Mouse (Mus musculus) liver, embryonic 16.5 days (tissue): ENCODE results near the gene Bin2. TPM values are rescaled to one million over a fixed set of nuclear protein-coding genes. Genes with fewer than 3 reads are reported as not detected.

ENCODE experiments used
- ATAC-seq: fragments of 200-750 bp; cut with Nextera tagmentation; 2 replicates; pipeline ENCODE4 v1.8.0; 2017; ENCODE audit warnings: low read depth, mild to moderate bottlenecking, moderate number of reproducible peaks, moderate library complexity
- H3K27ac ChIP-seq: fragments of 300-500 bp; sonication (generic); 2 replicates; pipeline ENCODE4 v1.5.1; 2014; ENCODE audit warnings: mild to moderate bottlenecking, low read length
- H3K27me3 ChIP-seq: fragments of 300-500 bp; sonication (generic); 2 replicates; pipeline ENCODE4 v1.6.1; 2014; ENCODE audit warnings: low read depth, low read length, mixed read lengths; ENCODE audit not compliant: control insufficient read depth, insufficient read depth
- H3K36me3 ChIP-seq: fragments of 300-500 bp; sonication (generic); 2 replicates; pipeline ENCODE4 v1.6.1; 2014; ENCODE audit warnings: mild to moderate bottlenecking; ENCODE audit not compliant: control insufficient read depth, insufficient read depth
- H3K4me1 ChIP-seq: fragments of 300-500 bp; sonication (generic); 2 replicates; pipeline ENCODE4 v1.6.1; 2014; ENCODE audit warnings: low read depth, low read length, mixed read lengths; ENCODE audit not compliant: control insufficient read depth
- H3K4me2 ChIP-seq: fragments of 300-500 bp; sonication (generic); 2 replicates; pipeline ENCODE4 v1.6.1; 2014; ENCODE audit warnings: low read depth, low read length, mixed read lengths
- H3K4me3 ChIP-seq: fragments of 300-500 bp; sonication (generic); 2 replicates; pipeline ENCODE4 v1.5.1; 2014; ENCODE audit warnings: low read depth, mild to moderate bottlenecking, low read length
- H3K9ac ChIP-seq: fragments of 300-500 bp; sonication (generic); 2 replicates; pipeline ENCODE4 v1.6.1; 2014; ENCODE audit warnings: low read depth, low read length
- H3K9me3 ChIP-seq: fragments of 300-500 bp; sonication (generic); replicated peaks from 2 replicates; pipeline ENCODE4 v1.6.1; 2016; ENCODE audit warnings: low read length; ENCODE audit not compliant: control insufficient read depth
- WGBS: fragments of 180-500 bp; shearing (Covaris S2); extraction: QIAGEN DNeasy Blood & Tissue Kit; methylation state at CpG from one replicate; pipeline ENCODE4 v1.1.7; 2014; ENCODE audit not compliant: insufficient replicate concordance; 5-methylcytosine and 5-hydroxymethylcytosine counted together
- polyA plus RNA-seq: library from polyadenylated mRNA; unstranded; fragments of >200 nt; fragmentation: Nextera tagmentation; extraction: Ambion mirVana; gene quantifications from 2 replicates; pipeline ENCODE4 v1.2.1, GENCODE M21; 2015

Gene Bin2
- polyA plus RNA-seq, 1 experiment from 2014 or later = 20.6 TPM

- 12% methylated on average over 12 of the region's 12 CpGs for WGBS
- Histone ChIP-seq H3K9ac (peak overlapping the region; percentile 36), H3K27ac (no peak overlapping the region; the same call in 1 of the 2 replicates), H3K27me3 (no peaks in the 10 kb centered on the region), H3K4me2 (peak overlapping the region; percentile 13), H3K36me3 (no peaks in the 10 kb centered on the region), H3K9me3 (no peaks in the 10 kb centered on the region), H3K4me1 (peaks cover 33% of the 10 kb centered on the region), H3K4me3 (peak overlapping the region; percentile 35)
- peak; percentile 45 for ATAC-seq
Measured at GRCm38 (mm10) chr15:100686989-100687388, 17.6 kb upstream of the Bin2 start.

DNA sequence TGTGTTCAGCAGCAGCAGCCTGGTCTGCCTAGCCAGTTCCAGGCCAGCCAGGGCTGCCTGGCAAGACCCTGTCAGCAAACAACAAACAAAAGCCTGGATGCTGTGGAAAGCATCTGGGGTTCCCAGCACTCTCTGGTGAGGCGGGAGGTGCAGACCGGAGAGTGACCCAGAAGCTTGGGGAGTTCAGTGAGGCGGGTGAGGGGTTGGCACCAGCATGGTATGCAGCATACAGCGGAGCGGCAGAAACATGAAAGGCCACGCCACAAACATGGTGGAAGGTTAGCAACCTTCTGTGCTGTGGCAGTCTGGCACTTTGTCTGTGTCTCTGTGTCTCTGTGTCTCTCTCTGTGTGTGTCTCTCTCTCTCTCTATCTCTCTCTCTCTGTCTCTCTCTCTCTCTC is 17.1 kb upstream of the Bin2 start:
- WGBS = 67% methylated on average over 6 of the region's 6 CpGs
- Histone ChIP-seq H3K4me2 (peak overlapping the region; percentile 13), H3K27ac (peak overlapping the region; percentile 18; the same call in 1 of the 2 replicates), H3K9me3 (no peaks in the 10 kb centered on the region), H3K4me3 (peak overlapping the region; percentile 35), H3K36me3 (no peaks in the 10 kb centered on the region), H3K9ac (0 out of 2 replicates have a peak overlapping the region, but pooled peaks have one; percentile 11), H3K4me1 (peaks cover 36% of the 10 kb centered on the region), H3K27me3 (no peaks in the 10 kb centered on the region)
- no peak for ATAC-seq

DNA sequence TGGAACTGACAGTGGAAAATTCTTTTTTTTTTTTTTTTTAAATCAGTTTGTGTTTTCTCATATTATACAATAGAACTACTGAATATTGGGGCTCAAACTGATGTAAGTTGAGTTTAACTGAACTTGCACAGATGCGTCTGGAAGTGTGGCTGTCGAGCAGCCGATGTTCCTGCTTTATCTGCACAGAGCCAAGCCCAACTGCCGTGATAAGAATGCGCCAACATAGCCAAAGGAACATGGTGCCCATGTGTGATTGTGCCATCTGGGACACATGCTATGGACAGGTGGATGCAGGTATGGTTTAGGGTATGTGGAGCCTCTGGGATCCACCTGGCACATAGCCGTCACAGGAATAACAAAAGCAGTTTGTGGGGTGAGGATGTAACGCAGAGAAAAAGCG is 16.5 kb upstream of the Bin2 start:
- H3K27ac ChIP-seq = peak overlapping the region; percentile 79
- no peak overlapping the region for H3K9ac ChIP-seq
- no peaks in the 10 kb centered on the region for H3K36me3 ChIP-seq
- peaks cover 39% of the 10 kb centered on the region for H3K4me1 ChIP-seq
- 0 out of 2 replicates have a peak overlapping the region, but pooled peaks have one; percentile 12 for H3K4me3 ChIP-seq
- no peaks in the 10 kb centered on the region for H3K9me3 ChIP-seq
- peak overlapping the region; percentile 13 for H3K4me2 ChIP-seq
- WGBS = 41% methylated on average over 8 of the region's 8 CpGs
- ATAC-seq = peak; percentile 72
- H3K27me3 ChIP-seq = no peaks in the 10 kb centered on the region

DNA sequence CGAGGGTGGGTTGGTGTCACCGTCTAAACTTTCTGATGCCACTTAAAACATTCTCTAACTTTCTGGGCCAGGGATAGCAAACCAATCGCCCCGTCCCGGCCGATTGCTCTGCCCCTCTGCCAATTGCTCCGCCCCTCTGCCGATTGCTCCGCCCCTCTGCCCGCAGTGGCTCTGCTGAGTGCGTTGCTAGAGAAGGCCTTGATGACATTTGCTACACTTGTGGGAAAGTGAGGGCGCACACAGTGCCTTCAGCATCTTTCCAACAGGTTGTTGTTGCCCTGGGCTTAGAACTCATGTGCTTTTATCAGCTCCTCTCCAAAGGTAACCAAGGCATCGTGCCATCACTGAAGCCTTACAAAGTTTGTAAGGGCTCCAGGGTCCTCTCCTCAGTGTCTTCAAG is 15.9 kb upstream of the Bin2 start:
- no peaks in the 10 kb centered on the region for H3K27me3 ChIP-seq
- H3K36me3 ChIP-seq = no peaks in the 10 kb centered on the region
- H3K27ac ChIP-seq = peak overlapping the region; percentile 79
- whole genome bisulfite sequencing = 19% methylated on average over 13 of the region's 13 CpGs
- peak overlapping the region; percentile 13 for H3K4me2 ChIP-seq
- H3K4me1 ChIP-seq = peaks cover 44% of the 10 kb centered on the region
- peak; percentile 38; the same call in 1 of the 2 replicates for ATAC-seq
- no peaks in the 10 kb centered on the region for H3K9me3 ChIP-seq
- peak overlapping the region; percentile 25; the same call in 1 of the 2 replicates for H3K4me3 ChIP-seq
- H3K9ac ChIP-seq = no peak overlapping the region; the same call in 1 of the 2 replicates

GRCm38 (mm10) chr15:100684450-100684849 is 15.1 kb upstream of the Bin2 start:
- Histone ChIP-seq H3K9ac (no peak overlapping the region), H3K4me1 (peaks cover 47% of the 10 kb centered on the region), H3K9me3 (no peaks in the 10 kb centered on the region), H3K4me3 (peak overlapping the region; percentile 25; the same call in 1 of the 2 replicates), H3K27me3 (no peaks in the 10 kb centered on the region), H3K36me3 (no peaks in the 10 kb centered on the region), H3K27ac (no peak overlapping the region), H3K4me2 (peak overlapping the region; percentile 13)
- no peak; the same call in 1 of the 2 replicates for ATAC-seq
- WGBS = 57% methylated on average over 10 of the region's 10 CpGs

- Histone ChIP-seq H3K4me2 (no peak overlapping the region), H3K4me1 (peaks cover 51% of the 10 kb centered on the region), H3K9ac (no peak overlapping the region), H3K27ac (no peak overlapping the region), H3K9me3 (no peaks in the 10 kb centered on the region), H3K36me3 (no peaks in the 10 kb centered on the region), H3K27me3 (no peaks in the 10 kb centered on the region), H3K4me3 (no peak overlapping the region)
- peak; percentile 20; the same call in 1 of the 2 replicates for ATAC-seq
- WGBS = 42% methylated on average over 2 of the region's 2 CpGs
Measured at GRCm38 (mm10) chr15:100683041-100683440, 13.7 kb upstream of the Bin2 start.

DNA sequence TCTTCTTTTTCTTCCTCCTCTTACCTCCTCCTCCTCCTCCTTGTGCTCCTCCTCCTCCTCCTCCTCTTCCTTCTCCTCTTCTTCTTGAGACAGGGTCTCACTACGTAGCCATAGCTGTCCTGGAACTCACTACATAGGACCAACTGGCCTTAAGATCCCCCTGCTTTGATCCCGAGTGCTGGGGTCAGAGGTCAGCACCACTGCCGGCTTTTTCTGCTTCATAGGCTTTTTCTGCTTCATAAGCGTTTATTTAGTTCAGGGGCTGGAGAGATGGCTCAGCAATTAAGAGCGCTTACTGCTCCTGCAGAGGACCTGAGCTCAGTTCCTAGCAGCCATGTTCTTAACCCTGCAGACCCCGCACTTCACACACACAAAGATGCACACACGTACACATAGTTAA is 12.4 kb upstream of the Bin2 start:
- Histone ChIP-seq H3K4me3 (no peak overlapping the region), H3K36me3 (no peaks in the 10 kb centered on the region), H3K27ac (no peak overlapping the region), H3K27me3 (no peaks in the 10 kb centered on the region), H3K4me2 (no peak overlapping the region), H3K9me3 (no peaks in the 10 kb centered on the region), H3K4me1 (peaks cover 41% of the 10 kb centered on the region), H3K9ac (no peak overlapping the region)
- 54% methylated on average over 7 of the region's 7 CpGs for WGBS
- ATAC-seq = no peak

DNA sequence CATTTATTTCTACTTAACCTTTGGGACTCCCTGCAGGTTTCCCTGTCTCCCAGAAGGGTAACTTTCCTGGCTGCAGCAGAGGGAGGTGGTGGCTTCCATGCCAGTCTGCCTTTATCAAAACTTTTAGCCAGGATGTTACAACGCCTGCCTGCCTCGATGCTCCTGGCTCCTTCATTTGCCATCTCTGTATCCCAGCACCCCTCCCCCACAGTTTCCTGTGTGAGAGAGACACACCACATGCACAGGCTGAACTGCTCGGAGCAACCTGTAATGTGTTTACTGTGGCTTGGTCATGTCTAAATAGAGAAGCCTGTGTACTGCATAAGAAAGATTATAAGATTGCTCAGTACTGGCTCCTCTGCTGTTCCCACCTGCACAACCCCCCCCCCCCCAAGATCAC is 11.0 kb upstream of the Bin2 start:
- H3K4me3 ChIP-seq = no peak overlapping the region
- WGBS = 26% methylated on average over 3 of the region's 3 CpGs
- H3K27ac ChIP-seq = no peak overlapping the region
- H3K4me1 ChIP-seq = peaks cover 30% of the 10 kb centered on the region
- no peaks in the 10 kb centered on the region for H3K36me3 ChIP-seq
- no peaks in the 10 kb centered on the region for H3K27me3 ChIP-seq
- H3K9ac ChIP-seq = no peak overlapping the region
- H3K9me3 ChIP-seq = no peaks in the 10 kb centered on the region
- no peak for ATAC-seq
- H3K4me2 ChIP-seq = no peak overlapping the region

DNA sequence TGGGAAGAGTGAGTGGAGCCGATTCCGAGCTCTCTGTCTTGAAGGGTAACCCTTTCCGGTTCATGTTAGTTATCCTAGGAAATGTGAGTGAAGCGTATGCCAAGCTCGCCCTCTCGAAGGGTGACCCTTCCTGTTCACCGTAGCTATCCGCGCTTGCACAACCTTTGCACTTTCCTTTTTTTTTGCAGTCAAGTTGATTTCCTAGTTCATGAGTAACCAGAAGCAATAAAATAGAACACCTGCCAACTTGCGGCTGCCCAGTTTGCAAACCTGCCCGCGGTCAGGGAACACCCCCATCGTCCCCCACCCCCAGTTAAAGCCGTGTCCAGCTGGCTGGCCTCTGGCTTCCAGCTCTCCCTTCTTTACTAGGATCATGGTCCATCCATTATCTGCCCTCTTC is 9.7 kb upstream of the Bin2 start:
- H3K9me3 ChIP-seq = no peaks in the 10 kb centered on the region
- H3K4me2 ChIP-seq = peak overlapping the region; percentile 3; the same call in 1 of the 2 replicates
- H3K9ac ChIP-seq = no peak overlapping the region
- H3K27me3 ChIP-seq = no peaks in the 10 kb centered on the region
- H3K4me1 ChIP-seq = peaks cover 31% of the 10 kb centered on the region
- peak; percentile 64 for ATAC-seq
- H3K36me3 ChIP-seq = no peaks in the 10 kb centered on the region
- WGBS = 75% methylated on average over 14 of the region's 14 CpGs
- H3K27ac ChIP-seq = peak overlapping the region; percentile 67
- H3K4me3 ChIP-seq = no peak overlapping the region
